Mouse (Mus musculus) testis, adult 2 months (tissue): Measurements from ENCODE around the gene Gypa. TPM values are rescaled to one million over a fixed set of nuclear protein-coding genes. Genes with fewer than 3 reads are reported as not detected.

ENCODE experiments used
- H3K27ac ChIP-seq: fragments of 200-500 bp; 2 replicates; pipeline ENCODE4 v1.5.1; 2012; ENCODE audit warnings: low read depth, low read length; ENCODE audit not compliant: control insufficient read depth, insufficient read depth
- H3K27me3 ChIP-seq: fragments of 200-500 bp; 2 replicates; pipeline ENCODE4 v1.6.1; 2012; ENCODE audit warnings: mild to moderate bottlenecking, low read length, moderate library complexity; ENCODE audit not compliant: control insufficient read depth, insufficient read depth
- H3K36me3 ChIP-seq: fragments of 200-500 bp; 2 replicates; pipeline ENCODE4 v1.6.1; 2012; ENCODE audit warnings: mild to moderate bottlenecking, low read length; ENCODE audit not compliant: control insufficient read depth, insufficient read depth
- H3K4me1 ChIP-seq: fragments of 200-500 bp; 2 replicates; pipeline ENCODE4 v1.6.1; 2012; ENCODE audit warnings: low read length; ENCODE audit not compliant: control insufficient read depth, insufficient read depth
- H3K4me3 ChIP-seq: fragments of 200-500 bp; 2 replicates; pipeline ENCODE4 v1.5.1; 2012; ENCODE audit warnings: low read depth, mild to moderate bottlenecking, low read length, moderate library complexity, mixed read lengths; ENCODE audit not compliant: control insufficient read depth
- CTCF ChIP-seq: fragments of 200-500 bp; IDR thresholded peaks from 2 replicates; pipeline ENCODE4 v1.5.1; 2012; ENCODE audit warnings: low read depth, mild to moderate bottlenecking, inconsistent platforms, low read length, moderate library complexity; ENCODE audit not compliant: control insufficient read depth, insufficient read depth, insufficient replicate concordance
- POLR2A ChIP-seq: fragments of 200-500 bp; IDR thresholded peaks from 2 replicates; pipeline ENCODE4 v1.6.1; 2012; ENCODE audit warnings: low read depth, mild to moderate bottlenecking, inconsistent platforms, low read length, moderate library complexity; ENCODE audit not compliant: control insufficient read depth
- polyA plus RNA-seq: library from polyadenylated mRNA; depleted of rRNA; stranded (reverse); fragments of >200 nt; gene quantifications from 2 replicates; pipeline ENCODE4 v1.2.3, GENCODE M21; 2012

Gene Gypa
- polyA plus RNA-seq, 1 experiment: not detected

GRCm38 (mm10) chr8:80497323-80497722, 3.7 kb downstream of the Gypa start:
- TF ChIP-seq POLR2A: no peak
- no peak for TF ChIP-seq CTCF
- no peaks in the 10 kb centered on the region for H3K27me3 ChIP-seq

GRCm38 (mm10) chr8:80500244-80500643, 6.7 kb downstream of the Gypa start:
- no peaks in the 10 kb centered on the region for H3K4me1 ChIP-seq
- H3K36me3 ChIP-seq: no peaks in the 10 kb centered on the region
- no peak for TF ChIP-seq POLR2A
- no peak for TF ChIP-seq CTCF
- no peak overlapping the region for H3K27ac ChIP-seq
- no peak overlapping the region for H3K4me3 ChIP-seq
- no peaks in the 10 kb centered on the region for H3K27me3 ChIP-seq

More at GRCm38 (mm10) chr8:80497323-80497722, 3.7 kb downstream of the Gypa start:
- no peaks in the 10 kb centered on the region for H3K36me3 ChIP-seq
- H3K4me1 ChIP-seq: peaks cover 3% of the 10 kb centered on the region; the same call in 1 of the 2 replicates
- no peak overlapping the region for H3K27ac ChIP-seq
- H3K4me3 ChIP-seq: no peak overlapping the region

- Histone ChIP-seq H3K4me3 (no peak overlapping the region), H3K36me3 (no peaks in the 10 kb centered on the region), H3K27ac (no peak overlapping the region), H3K4me1 (no peaks in the 10 kb centered on the region), H3K27me3 (no peaks in the 10 kb centered on the region)
- no peak for TF ChIP-seq CTCF
- no peak for TF ChIP-seq POLR2A
Observed at GRCm38 (mm10) chr8:80500773-80501172, 7.2 kb downstream of the Gypa start.

- no peak overlapping the region for H3K27ac ChIP-seq
- H3K36me3 ChIP-seq: no peaks in the 10 kb centered on the region
- no peaks in the 10 kb centered on the region for H3K4me1 ChIP-seq
- H3K27me3 ChIP-seq: no peaks in the 10 kb centered on the region
- no peak overlapping the region for H3K4me3 ChIP-seq
- TF ChIP-seq POLR2A (no peak), CTCF (no peak)
Observed at GRCm38 (mm10) chr8:80501283-80501682, 7.7 kb downstream of the Gypa start.

- Histone ChIP-seq H3K4me1 (no peaks in the 10 kb centered on the region), H3K36me3 (no peaks in the 10 kb centered on the region), H3K27ac (no peak overlapping the region), H3K4me3 (no peak overlapping the region), H3K27me3 (no peaks in the 10 kb centered on the region)
- no peak for TF ChIP-seq POLR2A
- no peak for TF ChIP-seq CTCF
Observed at GRCm38 (mm10) chr8:80526382-80527355, 33.1 kb downstream of the Gypa start.

- Histone ChIP-seq H3K27me3 (no peaks in the 10 kb centered on the region), H3K4me3 (no peak overlapping the region), H3K27ac (no peak overlapping the region), H3K36me3 (no peaks in the 10 kb centered on the region), H3K4me1 (no peaks in the 10 kb centered on the region)
- TF ChIP-seq POLR2A (no peak), CTCF (no peak)
Observed at GRCm38 (mm10) chr8:80541836-80542235, 48.3 kb downstream of the Gypa start.

GRCm38 (mm10) chr8:80550436-80550835, 56.9 kb downstream of the Gypa start:
- Histone ChIP-seq H3K36me3 (no peaks in the 10 kb centered on the region), H3K4me3 (no peak overlapping the region)
- TF ChIP-seq POLR2A (no peak), CTCF (no peak)

More at GRCm38 (mm10) chr8:80550436-80550835, 56.9 kb downstream of the Gypa start:
- H3K4me1 ChIP-seq: no peaks in the 10 kb centered on the region
- no peak overlapping the region for H3K27ac ChIP-seq
- no peaks in the 10 kb centered on the region for H3K27me3 ChIP-seq
